Mouse (Mus musculus): ENCODE results near the gene Med18.
A peak's percentile ranks its signal among the peaks of the same experiment; 100 is the strongest.
"Not testable (repeated sequence)": the region's sequence is repeated elsewhere in the genome, so short reads cannot be mapped to it uniquely, and the experiment has no call there.

The Med18 gene

DNA sequence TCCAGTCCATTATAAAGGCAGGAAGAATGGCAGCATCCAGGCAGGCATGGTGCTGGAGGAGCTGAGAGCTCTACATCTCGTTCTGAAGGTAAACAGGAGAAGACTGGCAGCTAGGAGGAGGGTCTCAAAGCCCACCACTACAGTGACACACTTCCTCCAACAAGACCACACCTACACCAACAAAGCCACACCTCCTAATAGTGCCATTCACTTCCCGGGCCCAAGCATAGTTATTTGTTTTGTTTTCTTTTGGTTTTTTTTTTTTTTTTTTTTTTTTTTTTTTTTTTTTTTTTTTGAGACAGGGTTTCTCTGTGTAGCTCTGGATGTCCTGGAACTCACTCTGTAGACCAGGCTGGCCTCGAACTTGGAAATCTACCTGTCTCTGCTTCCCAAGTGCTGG, 18.4 kb upstream of the Med18 start:
- DNase-seq (ENCODE audit: low read depth), result not testable (repeated sequence)

GRCm38 (mm10) chr4:132477833-132478232, 14.1 kb upstream of the Med18 start:
- no peak for DNase-seq (ENCODE audit: low read depth)

DNA sequence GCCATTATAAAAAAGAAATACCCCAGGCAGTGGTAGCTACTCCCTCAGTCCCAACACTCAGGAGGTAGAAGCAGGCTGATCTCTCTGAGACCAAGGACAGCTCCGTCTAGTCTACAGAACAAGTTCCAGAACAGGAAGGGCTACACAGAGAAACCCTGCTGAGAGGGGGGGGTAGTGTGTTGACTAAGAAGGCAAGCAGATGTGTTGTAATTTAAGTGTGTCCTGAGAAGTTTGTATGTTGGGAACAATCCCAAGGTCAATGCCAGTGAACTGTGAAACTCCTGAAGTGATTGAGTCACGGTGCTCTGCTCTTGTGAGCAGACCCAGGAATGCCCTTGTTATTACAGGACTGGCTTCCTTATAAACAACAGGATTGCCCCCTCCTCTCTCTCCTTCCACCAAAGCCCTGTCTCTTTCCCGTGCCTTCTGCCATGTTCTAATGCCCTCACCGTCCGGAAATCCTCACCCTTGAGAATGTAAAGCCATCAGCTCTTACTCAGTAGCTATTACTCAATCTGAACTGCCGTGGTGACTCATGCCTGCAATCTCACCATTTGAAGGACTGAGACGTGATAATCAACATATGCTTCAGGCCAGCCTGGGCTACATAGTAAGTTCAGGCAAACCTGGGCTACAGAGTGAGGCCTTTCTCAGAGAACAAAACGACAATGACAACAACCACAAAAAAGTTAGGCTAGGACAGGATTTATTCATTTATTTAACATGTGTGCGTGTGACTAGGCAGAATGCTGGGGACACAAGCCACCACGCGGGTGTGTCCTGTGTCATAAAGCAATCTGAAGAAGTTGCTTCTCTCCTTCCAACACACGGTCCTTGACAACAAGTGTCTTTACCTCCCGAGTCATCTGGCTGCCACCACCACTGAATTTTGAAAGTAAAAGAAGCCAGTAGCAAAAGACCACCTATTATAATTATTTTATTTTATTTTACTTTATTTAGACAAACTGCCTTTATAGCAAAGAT, 12.5 kb upstream of the Med18 start:
- DNase-seq (ENCODE audit: low read depth), result no peak

DNA sequence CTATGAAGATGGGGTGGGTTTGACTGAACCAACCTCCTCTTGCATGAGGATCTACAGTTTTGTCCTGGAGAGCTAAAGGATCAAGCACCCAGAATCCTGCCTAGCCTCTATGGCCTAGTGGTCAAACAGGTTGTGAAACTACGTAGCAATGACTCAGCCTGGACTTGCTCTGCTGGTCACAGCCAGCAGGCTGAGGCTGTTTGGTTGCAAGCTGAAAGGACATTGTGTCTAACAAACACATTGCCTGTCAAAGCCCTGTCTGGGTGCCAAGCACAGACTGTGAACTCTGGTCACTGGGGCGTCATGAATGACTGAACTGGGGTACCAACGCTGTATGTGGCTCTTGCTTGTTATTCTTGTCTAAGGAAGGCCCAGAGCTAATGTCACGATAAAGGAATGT, 10.9 kb upstream of the Med18 start:
- DNase-seq (ENCODE audit: low read depth), result no peak

DNA sequence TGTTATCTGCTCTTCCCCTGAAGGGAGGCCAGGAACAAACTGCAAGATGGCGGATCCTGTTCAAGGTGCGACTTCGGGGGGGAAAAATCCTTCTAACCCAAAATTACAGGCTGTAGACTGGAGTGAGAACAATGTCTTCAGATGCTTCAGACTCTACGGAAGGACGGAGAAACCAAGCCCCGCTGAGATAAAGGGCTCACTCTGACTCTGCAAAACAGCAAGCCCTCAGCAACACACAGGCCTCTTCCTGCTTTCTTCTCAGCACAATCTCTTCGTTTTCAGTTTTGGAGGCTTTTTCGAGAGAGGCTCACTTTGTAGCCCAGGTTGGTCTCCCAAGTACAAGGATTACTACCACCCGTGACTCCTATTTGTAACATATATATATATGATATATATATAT, 9.7 kb upstream of the Med18 start:
- no peak for DNase-seq (ENCODE audit: low read depth)

- no peak for DNase-seq (ENCODE audit: low read depth)
Measured at GRCm38 (mm10) chr4:132469873-132470272, 6.2 kb upstream of the Med18 start.

DNA sequence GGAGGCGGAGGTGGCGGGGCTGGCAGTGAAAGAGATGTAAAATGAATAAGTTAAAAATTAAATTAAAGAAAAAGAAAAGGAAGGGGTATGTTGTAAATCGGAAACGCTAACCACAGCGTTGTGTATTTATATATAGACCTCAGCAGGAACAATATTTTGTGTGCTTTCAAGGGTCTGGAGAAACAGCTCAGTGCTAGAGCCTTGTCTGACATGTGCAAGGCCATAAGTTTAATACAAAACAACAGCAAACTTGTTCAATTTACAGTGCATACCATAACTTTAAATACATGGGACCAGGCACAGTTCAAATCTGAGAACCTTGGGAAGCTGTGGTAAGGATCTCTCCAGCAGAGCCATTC, 513 bp upstream of the Med18 start:
- DNase-seq (ENCODE audit: low read depth), result no peak

- DNase-seq (ENCODE audit: low read depth), result no peak
Measured at GRCm38 (mm10) chr4:132462836-132463235, 885 bp downstream of the Med18 start.

DNA sequence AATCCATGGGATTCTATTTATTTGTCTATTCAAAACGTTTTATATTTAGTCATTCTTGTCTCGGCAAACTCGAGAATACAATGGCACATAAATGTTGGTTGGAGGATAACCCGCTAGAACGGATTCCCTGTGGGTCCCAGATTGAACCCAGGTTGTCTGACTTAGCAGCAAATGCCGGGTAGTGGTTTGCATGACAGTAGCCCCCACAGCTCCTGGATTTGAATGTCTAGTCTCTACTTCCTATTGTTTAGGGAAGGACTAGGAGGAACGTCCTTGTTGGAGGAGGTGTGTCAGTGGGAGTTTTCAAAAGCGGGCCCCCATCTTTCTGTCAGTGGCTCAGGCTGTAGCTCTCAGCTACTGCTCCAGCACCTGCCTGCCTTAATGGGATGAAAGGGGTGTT, 3.5 kb downstream of the Med18 start:
- no peak for DNase-seq (ENCODE audit: low read depth)

GRCm38 (mm10) chr4:132455561-132455960, 8.2 kb downstream of the Med18 start:
- no peak for DNase-seq (ENCODE audit: low read depth)

DNA sequence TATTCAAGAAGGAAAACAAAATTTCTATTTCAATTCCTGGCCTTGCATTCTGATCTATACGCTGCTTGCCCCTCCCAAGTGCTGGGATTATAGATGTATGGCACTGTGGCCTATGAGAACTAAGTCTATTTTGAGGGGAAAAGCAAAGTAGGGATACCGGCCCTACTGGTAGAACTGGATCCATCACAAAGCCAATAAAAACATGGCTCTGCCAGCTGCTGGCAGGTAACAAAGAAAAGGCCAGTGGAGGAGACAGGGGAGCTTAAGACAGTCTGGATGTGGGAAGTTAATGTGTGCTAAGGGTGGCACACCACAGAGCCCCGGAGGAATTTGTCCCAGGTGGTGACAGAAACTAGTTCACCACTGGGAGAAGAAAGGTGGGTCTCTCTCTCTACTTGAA, 8.6 kb downstream of the Med18 start:
- DNase-seq (ENCODE audit: low read depth), result no peak

GRCm38 (mm10) chr4:132454216-132454615, 9.5 kb downstream of the Med18 start:
- DNase-seq (ENCODE audit: low read depth), result peak; percentile 9

DNA sequence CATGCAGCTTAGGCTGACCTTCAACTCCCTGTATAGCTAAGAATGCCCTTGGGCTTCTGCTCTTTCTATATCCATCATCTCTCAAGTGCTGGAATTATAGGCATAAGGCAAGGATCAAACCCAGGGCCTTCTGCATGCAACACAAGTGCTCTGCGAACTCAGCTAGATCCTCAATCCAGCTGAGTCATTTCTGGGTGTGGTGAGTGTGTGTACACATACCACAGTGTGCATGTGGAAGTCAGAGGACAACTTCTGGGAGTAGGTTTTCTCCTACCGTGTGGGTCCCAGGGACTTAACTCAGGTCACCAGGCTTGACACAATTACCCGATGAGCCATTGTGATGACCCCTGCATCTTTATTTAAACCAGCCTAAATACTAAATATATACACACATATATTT, 13.9 kb downstream of the Med18 start:
- no peak for DNase-seq (ENCODE audit: low read depth)

DNA sequence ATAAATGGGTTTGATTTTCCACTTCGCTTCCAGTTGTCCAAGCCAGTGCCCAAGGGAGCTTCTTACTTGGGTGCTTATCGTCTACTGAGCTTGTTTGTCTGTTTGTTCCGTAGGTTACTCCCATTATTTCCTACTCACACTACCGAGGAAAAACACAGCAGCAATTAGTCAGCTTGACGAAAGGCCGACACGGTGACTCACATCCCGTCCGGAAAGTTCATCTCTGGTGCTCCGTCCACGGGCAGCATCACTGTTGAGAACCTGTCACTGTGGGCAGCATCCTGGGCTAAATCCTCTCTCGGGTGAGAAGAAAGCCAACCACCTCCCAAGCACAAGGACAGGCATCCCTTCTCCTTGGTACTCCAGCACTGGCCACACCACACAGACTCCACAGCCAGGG, 17.6 kb downstream of the Med18 start:
- no peak for DNase-seq (ENCODE audit: low read depth)

DNA sequence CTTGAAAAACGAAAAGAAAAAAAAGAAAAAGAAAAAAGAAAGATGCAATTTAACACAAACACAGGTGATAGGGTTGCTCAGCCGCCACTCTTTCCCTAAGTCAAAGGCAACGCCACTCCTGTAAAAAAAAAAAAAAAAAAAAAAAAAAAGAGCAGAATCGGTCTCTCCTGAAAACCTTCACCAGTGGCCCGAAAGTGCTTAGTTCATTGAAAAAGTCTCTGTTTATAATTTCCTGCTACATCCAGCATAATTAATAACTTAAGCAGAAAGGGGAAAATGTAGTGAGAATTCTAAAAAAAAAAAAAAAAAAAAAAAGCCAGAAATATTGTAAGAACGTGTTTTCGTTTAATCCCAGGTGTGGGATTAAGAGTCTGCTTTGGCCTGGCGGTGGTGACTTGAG, 19.2 kb downstream of the Med18 start:
- no peak for DNase-seq (ENCODE audit: low read depth)

GRCm38 (mm10) chr4:132437857-132438256, 25.9 kb downstream of the Med18 start:
- DNase-seq (ENCODE audit: low read depth), result no peak

DNA sequence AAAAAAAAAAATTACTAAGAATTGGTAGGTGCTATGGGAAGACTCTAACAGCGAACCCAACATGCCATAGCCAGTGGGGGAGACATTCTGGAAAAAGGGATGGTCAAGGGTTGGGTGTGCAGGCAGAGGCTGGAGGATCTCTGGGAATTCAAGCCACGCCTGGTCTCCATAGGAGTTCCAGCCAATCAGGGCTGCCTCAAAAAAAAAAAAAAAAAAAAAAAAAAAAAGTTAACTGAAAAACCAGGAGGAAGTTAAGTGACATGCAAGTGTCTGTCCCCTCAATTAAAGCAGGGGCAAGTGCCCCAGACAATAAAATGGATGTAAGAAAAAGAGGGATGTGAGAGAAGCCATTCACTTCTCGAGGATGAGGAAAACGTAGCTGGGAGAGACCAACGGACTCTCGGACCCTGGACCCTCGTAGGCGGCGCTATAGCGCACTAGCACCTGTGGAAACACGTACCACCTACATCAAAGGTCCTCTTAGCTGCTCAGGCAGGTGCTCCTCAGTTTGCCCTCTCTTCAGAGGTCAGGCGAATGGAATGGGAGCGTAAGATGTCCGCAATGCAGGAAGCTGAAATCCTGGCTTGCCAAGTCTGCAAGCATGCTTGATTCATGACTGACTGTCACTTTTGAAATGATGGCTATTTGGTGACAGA, 30.9 kb downstream of the Med18 start:
- DNase-seq (ENCODE audit: low read depth), result no peak

DNA sequence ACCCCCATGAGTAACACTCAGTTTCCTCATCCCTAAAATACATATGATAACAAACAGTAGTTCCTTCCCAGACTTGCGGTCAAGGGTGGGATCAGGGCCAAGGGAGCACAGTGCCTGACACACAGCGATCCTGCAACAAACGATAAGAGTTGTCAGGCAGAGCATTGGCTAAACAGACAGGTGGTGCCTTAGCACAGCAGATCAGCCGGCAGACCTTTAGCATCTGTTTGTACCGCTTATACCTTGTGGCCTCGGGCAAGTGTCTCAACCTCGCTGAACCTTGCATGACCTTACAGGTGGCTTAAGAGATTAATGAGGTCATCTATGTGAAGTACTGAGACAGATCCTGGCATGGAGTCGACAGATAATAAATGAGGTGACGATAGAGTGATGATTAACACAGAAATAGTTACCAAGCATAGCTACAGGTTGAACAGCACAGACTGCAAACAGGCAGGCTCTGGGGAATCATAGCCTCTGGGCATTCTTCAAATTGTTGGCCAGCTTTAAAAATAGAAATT, 35.6 kb downstream of the Med18 start:
- no peak for DNase-seq (ENCODE audit: low read depth)

DNA sequence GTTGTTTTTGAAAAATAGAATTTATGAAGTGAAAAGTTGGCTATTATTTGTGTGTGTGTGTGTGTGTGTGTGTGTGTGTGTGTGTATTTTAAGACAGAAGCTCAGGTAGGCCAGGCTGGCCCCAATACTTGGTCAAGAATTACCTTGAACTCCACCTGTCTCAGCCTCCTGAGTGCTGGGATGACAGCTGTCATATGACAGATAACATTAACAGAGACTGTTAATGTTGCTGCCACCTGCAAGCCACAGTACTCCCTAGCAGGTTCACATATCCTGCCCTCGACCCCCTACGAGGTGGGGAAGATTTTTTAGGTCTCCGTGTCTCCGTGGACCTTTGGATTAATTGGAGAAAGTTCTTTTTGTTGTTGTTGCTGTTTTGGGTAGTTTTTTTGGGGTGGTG, 36.2 kb downstream of the Med18 start:
- DNase-seq (ENCODE audit: low read depth), result no peak

GRCm38 (mm10) chr4:132426021-132426420, 37.7 kb downstream of the Med18 start:
- no peak for DNase-seq (ENCODE audit: low read depth)

- DNase-seq (ENCODE audit: low read depth), result peak; percentile 47
Measured at GRCm38 (mm10) chr4:132424765-132425164, 39.0 kb downstream of the Med18 start.

GRCm38 (mm10) chr4:132421923-132422782, 41.6 kb downstream of the Med18 start, which contains the start of gene Phactr4:
TSS of gene Phactr4 (minus strand) at chr4:132422489.
- peak; percentile 78 for DNase-seq (ENCODE audit: low read depth)

Measured in induced T-regulatory cell, adult 2 months (primary cell).